Mouse (Mus musculus) layer of hippocampus, postnatal 10 days (tissue): Measurements from ENCODE around the gene Rimbp3. TPM values are rescaled to one million over a fixed set of nuclear protein-coding genes. Genes with fewer than 3 reads are reported as not detected.
A peak's percentile ranks its signal among the peaks of the same experiment; 100 is the strongest.
"Not testable (repeated sequence)": the region's sequence is repeated elsewhere in the genome, so short reads cannot be mapped to it uniquely, and the experiment has no call there.

Experiments used
- DNase-seq, 2 experiments: peaks; one replicate each; pipeline ENCODE4 v3.0.0; 2021; ENCODE audit warnings: low spot score in 2 of 2
- total RNA-seq, 2 experiments: library from RNA; stranded (reverse); gene quantifications; 2 replicates each; pipeline ENCODE4 v1.2.3; 2021

Gene Rimbp3
- total RNA-seq, 2 experiments from 2014 or later, result 2.7 to 2.9 TPM

GRCm38 (mm10) chr16:17216934-17217633, 8.7 kb downstream of the Rimbp3 start:
- DNase-seq, result no peak

- DNase-seq, result no peak
Observed at GRCm38 (mm10) chr16:17220127-17220733, 11.8 kb downstream of the Rimbp3 start.

GRCm38 (mm10) chr16:17222197-17222596, 13.8 kb downstream of the Rimbp3 start:
- peak; percentile 98 to 99 for DNase-seq

- DNase-seq, result no peak
Observed at GRCm38 (mm10) chr16:17225584-17225983, 17.2 kb downstream of the Rimbp3 start.

GRCm38 (mm10) chr16:17226496-17226895, 18.1 kb downstream of the Rimbp3 start:
- DNase-seq, result no peak

GRCm38 (mm10) chr16:17231523-17231922, 23.1 kb downstream of the Rimbp3 start:
- not testable (repeated sequence) for DNase-seq

- DNase-seq, result peak; percentile 89 to 93
Observed at GRCm38 (mm10) chr16:17232794-17233701, 24.6 kb downstream of the Rimbp3 start, which contains the start of gene Hic2. TSS of gene Hic2 (plus strand) at chr16:17233572.

GRCm38 (mm10) chr16:17233702-17234498, 25.5 kb downstream of the Rimbp3 start:
- DNase-seq, result peak; percentile 54

- peak; percentile 27 to 44 for DNase-seq
Observed at GRCm38 (mm10) chr16:17234499-17234895, 26.1 kb downstream of the Rimbp3 start.

- DNase-seq, result no peak
Observed at GRCm38 (mm10) chr16:17234916-17235665, 26.7 kb downstream of the Rimbp3 start.

- DNase-seq, result no peak
Observed at GRCm38 (mm10) chr16:17237634-17238033, 29.2 kb downstream of the Rimbp3 start.

- no peak for DNase-seq
Observed at GRCm38 (mm10) chr16:17239409-17239808, 31.0 kb downstream of the Rimbp3 start.

GRCm38 (mm10) chr16:17243731-17244130, 35.3 kb downstream of the Rimbp3 start:
- no peak for DNase-seq

- no peak for DNase-seq
Observed at GRCm38 (mm10) chr16:17244996-17245395, 36.6 kb downstream of the Rimbp3 start.

GRCm38 (mm10) chr16:17247727-17248126, 39.3 kb downstream of the Rimbp3 start:
- no peak for DNase-seq

GRCm38 (mm10) chr16:17249135-17249534, 40.7 kb downstream of the Rimbp3 start:
- no peak for DNase-seq

- DNase-seq, result peak; percentile 59 to 61
Observed at GRCm38 (mm10) chr16:17251539-17251938, 43.1 kb downstream of the Rimbp3 start.

- DNase-seq, result no peak
Observed at GRCm38 (mm10) chr16:17252086-17252726, 43.8 kb downstream of the Rimbp3 start.

- no peak for DNase-seq
Observed at GRCm38 (mm10) chr16:17252841-17253240, 44.4 kb downstream of the Rimbp3 start.
